Mouse (Mus musculus) lung, postnatal 0 days (tissue): ENCODE results near the gene Acsl1. TPM values are rescaled to one million over a fixed set of nuclear protein-coding genes. Genes with fewer than 3 reads are reported as not detected.

Experiments
- ATAC-seq: fragments of 200-750 bp; cut with Nextera tagmentation; 2 replicates; pipeline ENCODE4 v1.8.0; 2017; ENCODE audit warnings: moderate library complexity
- DNase-seq: peaks from one replicate; pipeline ENCODE4 v3.0.0-alpha.2; 2016; ENCODE audit warnings: low spot score
- H3K27ac ChIP-seq: fragments of 300-500 bp; sonication (generic); 2 replicates; pipeline ENCODE4 v1.5.1; 2014; ENCODE audit warnings: antibody characterized with exemption, mild to moderate bottlenecking, low read length, mixed read lengths
- H3K27me3 ChIP-seq: fragments of 300-500 bp; sonication (generic); replicated peaks from 2 replicates; pipeline ENCODE4 v1.6.1; 2014; ENCODE audit warnings: low read length, mixed read lengths; ENCODE audit not compliant: insufficient read depth
- H3K36me3 ChIP-seq: fragments of 300-500 bp; sonication (generic); 2 replicates; pipeline ENCODE4 v1.6.1; 2014; ENCODE audit warnings: low read length, mixed read lengths; ENCODE audit not compliant: insufficient read depth
- H3K4me1 ChIP-seq: fragments of 300-500 bp; sonication (generic); 2 replicates; pipeline ENCODE4 v1.6.1; 2014; ENCODE audit warnings: antibody characterized with exemption, low read depth, low read length, mixed read lengths; ENCODE audit not compliant: insufficient read depth
- H3K4me2 ChIP-seq: fragments of 300-500 bp; sonication (generic); replicated peaks from 2 replicates; pipeline ENCODE4 v1.6.1; 2014; ENCODE audit warnings: low read depth, mild to moderate bottlenecking, low read length, moderate library complexity, mixed read lengths
- H3K4me3 ChIP-seq: fragments of 300-500 bp; sonication (generic); 2 replicates; pipeline ENCODE4 v1.5.1; 2014; ENCODE audit warnings: low read depth, low read length
- H3K9ac ChIP-seq: fragments of 300-500 bp; sonication (generic); replicated peaks from 2 replicates; pipeline ENCODE4 v1.6.1; 2014; ENCODE audit warnings: low read depth, mild to moderate bottlenecking
- H3K9me3 ChIP-seq: fragments of 300-500 bp; sonication (generic); 2 replicates; pipeline ENCODE4 v1.6.1; 2016; ENCODE audit warnings: low read length, mixed read lengths
- CTCF ChIP-seq: IDR thresholded peaks from 2 replicates; pipeline ENCODE4 v1.5.1; 2016; ENCODE audit warnings: antibody characterized with exemption, mild to moderate bottlenecking
- EP300 ChIP-seq: IDR thresholded peaks from 2 replicates; pipeline ENCODE4 v1.6.1; 2016; ENCODE audit warnings: antibody characterized with exemption, mild to moderate bottlenecking, control low read depth
- WGBS: fragments of 180-500 bp; shearing (Covaris S2); extraction: QIAGEN DNeasy Blood & Tissue Kit; methylation state at CpG from one replicate; pipeline ENCODE4 v1.1.7; 2014; 5-methylcytosine and 5-hydroxymethylcytosine counted together
- polyA plus RNA-seq: library from polyadenylated mRNA; unstranded; fragments of >200 nt; fragmentation: Nextera tagmentation; extraction: Ambion mirVana; gene quantifications from 2 replicates; pipeline ENCODE4 v1.2.1, GENCODE M21; 2015

The Acsl1 gene
- polyA plus RNA-seq, 1 experiment from 2014 or later, result 17.4 TPM

- no peak for DNase-seq
- Histone ChIP-seq H3K27me3 (no peaks in the 10 kb centered on the region), H3K27ac (no peak overlapping the region), H3K9me3 (peaks cover 5% of the 10 kb centered on the region; the same call in 1 of the 2 replicates), H3K4me1 (no peaks in the 10 kb centered on the region), H3K4me3 (no peak overlapping the region), H3K9ac (no peak overlapping the region), H3K36me3 (no peaks in the 10 kb centered on the region), H3K4me2 (no peak overlapping the region)
- ATAC-seq, result no peak
- 48% methylated on average over 8 of the region's 8 CpGs for WGBS
- no peak for TF ChIP-seq EP300
- TF ChIP-seq CTCF, result no peak
These were observed 21.1 kb upstream of the Acsl1 start for GRCm38 (mm10) chr8:46449723-46450251.

GRCm38 (mm10) chr8:46458215-46458811 is 12.5 kb upstream of the Acsl1 start:
- DNase-seq (no peak), ATAC-seq (no peak)
- H3K9me3 ChIP-seq, result peaks cover 5% of the 10 kb centered on the region; the same call in 1 of the 2 replicates
- H3K9ac ChIP-seq, result no peak overlapping the region
- H3K27ac ChIP-seq, result no peak overlapping the region
- no peak overlapping the region for H3K4me2 ChIP-seq
- TF ChIP-seq EP300 (no peak), CTCF (no peak)
- no peak overlapping the region for H3K4me3 ChIP-seq
- WGBS, result 38% methylated on average over 6 of the region's 6 CpGs
- no peaks in the 10 kb centered on the region for H3K4me1 ChIP-seq
- no peaks in the 10 kb centered on the region for H3K27me3 ChIP-seq
- no peaks in the 10 kb centered on the region for H3K36me3 ChIP-seq

DNA sequence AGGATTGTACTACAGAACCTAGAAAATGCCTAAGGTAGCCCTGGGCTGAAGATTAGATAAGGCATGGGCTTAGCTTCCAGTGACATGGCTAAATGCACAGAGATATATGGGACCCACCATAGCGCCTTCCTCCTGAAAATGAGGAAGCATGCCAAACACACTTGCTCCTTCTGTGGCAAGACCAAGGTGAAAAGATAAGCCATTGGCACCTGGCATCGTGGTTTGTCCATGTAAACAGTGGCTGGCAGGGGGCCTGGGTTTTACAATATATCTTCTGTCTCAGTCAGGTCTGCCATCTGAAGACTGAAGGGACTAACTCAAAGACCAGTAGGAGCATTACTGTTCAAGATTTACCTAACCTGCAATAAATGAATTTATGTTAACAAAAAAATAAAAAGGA is 2.4 kb upstream of the Acsl1 start:
- WGBS, result 75% methylated on average over 2 of the region's 2 CpGs
- TF ChIP-seq CTCF (no peak), EP300 (no peak)
- no peak overlapping the region for H3K9ac ChIP-seq
- no peaks in the 10 kb centered on the region for H3K27me3 ChIP-seq
- no peak overlapping the region for H3K4me2 ChIP-seq
- ATAC-seq, result no peak
- no peaks in the 10 kb centered on the region for H3K36me3 ChIP-seq
- peaks cover 7% of the 10 kb centered on the region; the same call in 1 of the 2 replicates for H3K4me1 ChIP-seq
- no peaks in the 10 kb centered on the region for H3K9me3 ChIP-seq
- no peak overlapping the region for H3K4me3 ChIP-seq
- DNase-seq, result no peak
- no peak overlapping the region for H3K27ac ChIP-seq

GRCm38 (mm10) chr8:46469071-46469769 is 1.6 kb upstream of the Acsl1 start:
- TF ChIP-seq CTCF (no peak), EP300 (no peak)
- 95% methylated on average over 8 of the region's 8 CpGs for WGBS

DNA sequence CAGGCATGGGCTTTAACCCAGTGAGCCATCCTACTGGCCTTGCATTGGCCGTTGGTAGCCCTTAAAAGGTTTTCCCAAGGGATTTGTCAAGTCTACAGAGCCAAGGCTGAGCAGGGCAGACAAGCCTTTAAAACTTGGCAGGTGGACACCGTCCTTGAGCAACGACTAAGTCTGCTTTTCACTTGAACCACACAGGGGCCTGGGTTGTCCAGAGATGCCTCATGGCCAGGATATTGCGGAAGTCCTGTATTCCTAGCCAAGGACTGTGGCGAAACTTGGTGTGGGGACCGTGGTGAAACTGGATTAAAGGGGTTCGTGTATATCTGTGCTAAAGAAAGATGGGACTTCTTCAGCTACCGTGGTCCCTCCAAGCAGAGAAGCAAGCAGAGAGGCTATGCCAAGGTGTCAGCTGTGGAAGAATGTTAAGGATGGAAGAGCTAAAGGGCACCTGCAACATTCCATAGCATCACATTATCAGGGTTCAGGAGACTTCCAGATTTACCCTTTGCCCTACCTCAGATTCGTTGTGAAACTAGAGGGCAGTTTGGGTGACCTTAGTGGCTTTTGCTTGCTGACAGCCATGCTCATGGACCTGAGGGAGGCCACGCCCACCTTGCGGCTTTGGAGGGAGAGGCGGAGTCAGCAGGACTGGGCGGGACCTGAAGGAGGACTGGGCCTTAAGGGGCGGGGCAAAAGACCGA is 596 bp upstream of the Acsl1 start:
- TF ChIP-seq CTCF, result no peak
- TF ChIP-seq EP300, result no peak
- peak overlapping the region; percentile 47; the same call in 1 of the 2 replicates for H3K27ac ChIP-seq

More at GRCm38 (mm10) chr8:46469071-46469769, 1.6 kb upstream of the Acsl1 start:
- Histone ChIP-seq H3K9me3 (no peaks in the 10 kb centered on the region), H3K4me2 (no peak overlapping the region), H3K4me3 (no peak overlapping the region), H3K4me1 (peaks cover 7% of the 10 kb centered on the region; the same call in 1 of the 2 replicates), H3K9ac (no peak overlapping the region), H3K27me3 (no peaks in the 10 kb centered on the region), H3K27ac (no peak overlapping the region), H3K36me3 (no peaks in the 10 kb centered on the region)
- DNase-seq (no peak), ATAC-seq (no peak)

More for the DNA sequence above, 596 bp upstream of the Acsl1 start:
- DNase-seq (peak; percentile 50), ATAC-seq (peak; percentile 0)
- Histone ChIP-seq H3K4me2 (peak overlapping the region; percentile 95; the same call in 1 of the 2 replicates), H3K36me3 (no peaks in the 10 kb centered on the region), H3K27me3 (no peaks in the 10 kb centered on the region), H3K9ac (no peak overlapping the region), H3K4me1 (peaks cover 7% of the 10 kb centered on the region; the same call in 1 of the 2 replicates), H3K9me3 (no peaks in the 10 kb centered on the region), H3K4me3 (peak overlapping the region; percentile 90)
- 30% methylated on average over 15 of the region's 15 CpGs for WGBS
